Mouse (Mus musculus) megakaryocyte, embryonic 14.5 days (primary cell): ENCODE measurements around the gene Slc4a10.

Experiments
- FLI1 ChIP-seq: IDR thresholded peaks from 2 replicates; pipeline ENCODE4 v1.6.1; 2012; ENCODE audit warnings: low read length, inconsistent platforms, mixed read lengths
- GATA1 ChIP-seq: IDR thresholded peaks from 3 replicates; pipeline ENCODE4 v1.6.1; 2012; ENCODE audit warnings: mixed read lengths, low read length, inconsistent platforms, borderline replicate concordance

GRCm38 (mm10) chr2:62149421-62149820 is 103.2 kb downstream of the Slc4a10 start:
- TF ChIP-seq GATA1, result no peak
- TF ChIP-seq FLI1, result no peak
